Mouse (Mus musculus): ENCODE results near the gene Mast3.

Mast3 gene

DNA sequence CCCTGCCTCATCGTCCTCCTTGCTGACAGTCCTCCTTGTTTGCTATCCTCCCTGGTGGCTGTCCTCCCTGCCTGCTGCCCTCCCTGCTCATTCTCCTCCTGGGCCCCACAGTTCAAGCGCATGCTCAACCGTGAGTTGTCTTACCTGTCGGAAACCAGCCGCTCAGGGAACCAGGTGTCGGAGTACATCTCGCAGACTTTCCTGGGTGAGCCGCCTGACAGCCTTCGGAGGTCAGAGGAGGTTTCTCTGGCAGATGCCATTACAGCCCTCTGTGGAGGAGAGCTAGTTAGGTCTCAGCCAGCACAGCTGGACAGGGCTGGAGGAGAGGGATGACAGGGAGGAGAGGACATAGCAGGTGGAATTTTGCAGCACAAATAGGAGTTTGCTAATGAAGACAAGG is 58.2 kb downstream of the Mast3 start:
- DNase-seq (ENCODE audit: low spot score in 2 of 2), result no peak

DNA sequence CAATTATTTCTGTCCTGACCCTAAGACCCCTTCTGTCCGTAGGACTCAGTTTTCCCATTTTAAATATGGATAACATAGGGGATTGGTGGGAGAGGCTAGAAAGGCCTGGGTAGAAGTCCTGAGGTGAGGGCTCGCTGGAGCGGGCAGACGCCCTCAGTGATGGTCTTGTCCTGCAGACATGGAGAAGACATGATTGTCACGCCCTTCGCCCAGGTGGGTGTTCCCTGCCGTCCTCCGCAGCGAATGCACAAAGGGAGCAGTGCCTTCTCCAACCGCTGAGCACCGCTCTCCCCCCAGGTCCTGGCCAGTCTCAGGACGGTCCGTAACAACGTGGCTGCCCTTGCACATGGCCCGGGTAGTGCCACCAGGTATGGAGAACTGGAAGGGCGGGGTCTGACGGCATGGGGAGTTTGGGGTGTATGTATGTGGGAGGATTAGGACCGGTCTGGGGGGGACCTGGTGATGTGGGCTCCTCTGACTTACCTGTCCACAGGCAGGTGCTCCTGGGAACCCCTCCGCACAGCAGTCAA is 59.1 kb downstream of the Mast3 start:
- DNase-seq (ENCODE audit: low spot score in 2 of 2), result no peak

DNA sequence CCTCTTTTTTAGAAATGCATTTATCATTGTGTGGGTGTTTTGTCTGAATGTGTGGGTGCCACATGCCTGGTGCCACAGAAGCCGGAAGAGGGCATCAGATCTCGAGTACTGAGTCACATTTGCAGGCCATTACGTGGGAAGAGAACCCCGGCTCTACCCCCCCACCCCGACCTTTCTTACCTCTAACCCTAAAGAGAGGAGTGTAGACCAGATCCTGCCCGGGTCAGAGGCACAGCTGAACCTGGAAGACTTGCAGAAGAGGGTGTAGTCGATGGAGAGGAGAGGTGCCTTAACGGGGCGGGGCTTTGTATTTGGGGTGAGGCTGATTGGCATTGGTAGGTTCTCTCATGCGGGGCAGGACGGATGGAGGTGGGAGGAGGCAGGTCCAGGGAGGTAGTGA is 60.0 kb downstream of the Mast3 start:
- DNase-seq (ENCODE audit: low spot score in 2 of 2), result no peak

DNA sequence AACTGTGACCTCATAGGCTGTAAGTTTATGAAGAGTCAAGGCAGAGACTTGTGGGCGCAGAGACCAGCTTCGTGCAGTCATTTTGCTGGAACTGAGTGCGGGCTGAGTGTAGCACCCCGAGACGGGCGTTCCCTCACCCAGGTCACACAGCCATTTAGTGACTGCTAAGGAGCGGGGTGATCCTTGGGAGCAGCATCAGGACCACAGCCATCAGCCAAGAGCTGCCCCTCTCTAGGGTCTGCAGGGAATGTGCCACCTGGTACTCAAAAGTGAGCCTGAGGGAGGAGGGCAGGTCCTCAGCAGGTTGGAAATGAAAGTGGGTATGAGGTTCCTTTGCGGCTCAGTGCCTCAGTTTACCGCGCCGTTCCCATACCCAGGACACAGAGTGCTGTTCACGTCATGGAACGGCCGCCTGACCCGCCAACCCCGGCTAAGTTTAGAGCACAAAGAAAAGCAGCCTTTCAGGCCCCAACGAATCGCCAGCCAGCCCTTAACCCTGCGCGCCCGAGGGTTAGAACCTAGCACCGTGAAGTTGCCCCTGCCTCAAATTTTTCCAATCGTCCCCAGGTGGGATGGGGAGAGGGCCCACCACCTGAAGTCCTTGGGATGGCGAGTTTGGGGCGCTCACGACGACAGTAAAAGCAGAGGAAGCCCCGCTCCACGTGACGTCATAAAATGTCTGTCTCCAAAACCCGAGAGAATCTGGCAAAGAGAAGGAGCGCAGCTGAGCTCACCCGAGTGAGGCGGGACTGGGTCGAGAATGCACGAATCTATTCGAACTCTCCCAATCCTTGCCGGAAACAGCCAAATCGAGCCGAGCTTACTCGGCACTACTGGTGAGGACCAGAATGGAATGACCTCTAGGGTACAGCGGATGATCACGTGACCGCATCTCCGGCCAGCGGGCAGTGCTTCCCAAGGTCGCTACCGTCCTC is 60.9 kb downstream of the Mast3 start:
- no peak for DNase-seq (ENCODE audit: low spot score in 2 of 2)

DNA sequence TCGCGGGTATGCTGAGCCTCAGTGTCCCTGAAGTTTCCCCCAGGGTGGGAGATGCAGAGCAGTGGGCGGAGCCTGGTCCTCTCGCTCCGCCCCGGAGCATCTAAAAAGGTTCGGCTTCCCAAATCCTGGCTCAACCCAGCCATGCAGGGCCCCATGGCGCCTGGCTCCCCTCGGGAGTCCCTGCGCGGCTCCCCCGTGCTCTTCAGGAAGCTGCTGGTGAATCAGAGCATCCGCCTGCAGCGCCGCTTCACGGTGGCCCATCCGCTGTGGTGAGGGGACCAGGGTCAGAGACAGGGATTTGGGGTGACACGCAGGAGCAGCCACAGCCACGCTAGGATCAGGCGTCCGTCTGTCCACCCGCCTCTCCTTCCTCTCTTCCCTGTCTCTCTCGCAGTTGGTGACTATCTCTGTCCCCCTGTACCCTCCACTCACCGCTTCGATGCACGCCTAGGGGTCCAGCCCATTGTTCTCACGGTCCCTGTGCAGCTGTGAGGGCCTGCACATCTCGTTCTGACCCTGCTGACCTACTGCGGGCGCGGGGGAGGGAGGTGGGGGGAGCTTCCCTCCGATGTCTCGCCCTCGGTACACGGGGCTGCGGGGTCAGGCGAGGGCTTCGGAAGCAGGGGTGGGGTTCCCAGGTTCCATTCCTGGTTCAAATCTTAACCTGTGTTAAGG is 61.7 kb downstream of the Mast3 start:
- no peak for DNase-seq (ENCODE audit: low spot score in 2 of 2)

DNA sequence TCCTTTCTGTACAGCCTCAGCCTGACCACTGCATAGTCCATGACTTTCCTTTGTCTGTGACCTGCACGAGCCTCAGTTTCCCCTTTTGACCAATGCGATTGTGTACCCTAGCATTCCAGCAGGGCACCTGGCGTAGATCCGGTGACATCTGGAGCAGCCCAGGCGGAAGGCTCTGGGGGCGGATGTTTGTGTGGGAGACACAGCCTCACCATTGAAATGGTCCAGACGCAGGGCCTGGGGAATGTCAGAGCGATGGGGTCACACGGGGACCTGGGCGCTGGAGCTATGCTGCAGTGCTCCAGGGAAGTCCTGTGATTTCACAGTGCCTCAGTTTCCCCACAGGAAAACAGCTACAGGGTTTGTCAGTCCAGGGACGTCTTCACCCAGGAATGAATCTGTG is 62.7 kb downstream of the Mast3 start:
- DNase-seq (ENCODE audit: low spot score in 2 of 2), result no peak

DNA sequence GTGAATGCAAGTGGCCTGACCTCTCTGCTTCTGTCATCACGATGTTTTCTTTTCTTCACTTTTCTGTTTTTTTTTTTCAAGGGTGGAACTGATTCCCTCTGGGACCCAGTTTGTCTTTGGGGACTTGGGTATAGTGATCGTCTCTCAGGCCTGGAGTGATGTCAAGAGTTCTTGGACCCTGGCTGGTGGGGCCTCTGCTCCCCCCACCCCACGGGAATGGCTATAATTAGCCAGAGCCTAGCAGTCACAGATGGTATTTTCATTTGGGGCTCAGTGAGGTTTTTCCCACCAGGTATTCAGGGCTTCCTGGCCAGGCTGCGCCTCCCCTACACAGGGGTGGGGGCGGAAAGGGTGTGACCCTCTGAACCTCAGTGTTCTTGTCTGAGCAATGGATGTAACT is 63.2 kb downstream of the Mast3 start:
- no peak for DNase-seq (ENCODE audit: low spot score in 2 of 2)

DNA sequence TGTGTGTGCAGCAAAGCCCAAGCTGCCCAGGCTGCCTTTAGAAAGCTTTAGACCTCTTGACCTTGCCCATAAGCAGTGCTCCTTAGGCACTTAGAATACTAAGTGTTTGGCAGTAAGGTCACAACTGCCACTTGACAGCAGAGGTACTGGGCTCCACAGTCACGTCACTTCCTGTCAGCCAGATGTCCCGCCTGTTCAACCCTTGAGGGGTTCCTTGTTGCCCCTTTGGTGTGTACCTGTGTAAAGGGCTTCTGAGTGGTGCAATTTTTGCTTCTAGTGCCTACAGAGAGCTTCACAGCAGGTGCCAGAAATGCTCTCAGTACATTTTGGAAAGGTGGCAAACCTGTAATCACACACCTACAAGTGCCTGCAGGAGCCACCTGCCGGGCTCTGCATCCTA is 66.6 kb downstream of the Mast3 start:
- no peak for DNase-seq (ENCODE audit: low spot score in 2 of 2)

DNA sequence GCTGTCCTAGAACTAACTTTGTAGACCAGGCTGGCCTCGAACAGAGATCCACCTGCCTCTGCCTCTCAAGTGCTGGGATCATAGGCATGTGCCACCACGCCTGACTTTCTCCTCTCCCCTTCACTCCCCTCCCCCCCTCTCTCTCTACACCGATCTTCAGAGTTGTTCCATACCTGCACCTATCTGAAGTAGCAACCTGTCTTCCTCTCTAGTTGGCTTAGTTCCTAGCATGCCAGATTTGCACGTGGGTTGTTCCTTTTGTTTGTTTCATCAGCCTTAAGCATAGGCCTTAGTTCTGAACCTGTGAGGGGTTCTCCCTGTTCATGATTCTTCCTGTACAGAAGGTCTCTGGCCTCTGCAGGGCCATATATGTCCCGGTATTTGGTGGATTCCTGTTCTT is 67.1 kb downstream of the Mast3 start:
- no peak for DNase-seq (ENCODE audit: low spot score in 2 of 2)

DNA sequence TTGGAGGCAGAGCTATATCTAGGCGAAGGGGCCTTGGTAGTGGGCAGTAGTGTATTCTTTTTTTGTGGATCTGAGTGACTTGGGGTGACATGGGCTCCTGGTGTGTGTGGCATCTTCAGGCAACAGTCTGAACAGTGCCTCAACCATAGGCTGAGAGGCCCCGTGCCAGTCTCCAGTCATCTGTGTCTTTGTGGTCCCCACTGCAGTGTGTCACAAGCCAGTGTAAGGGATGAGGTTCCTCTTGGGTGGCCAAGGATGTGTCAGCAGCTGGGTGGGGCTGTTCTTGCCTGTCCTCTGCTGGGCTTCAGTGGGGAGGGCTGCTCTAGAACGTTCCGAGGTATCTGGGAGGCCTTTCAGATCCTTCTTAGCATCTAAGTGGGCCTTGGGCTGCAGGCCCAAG is 73.9 kb downstream of the Mast3 start:
- DNase-seq (ENCODE audit: low spot score in 2 of 2), result no peak

DNA sequence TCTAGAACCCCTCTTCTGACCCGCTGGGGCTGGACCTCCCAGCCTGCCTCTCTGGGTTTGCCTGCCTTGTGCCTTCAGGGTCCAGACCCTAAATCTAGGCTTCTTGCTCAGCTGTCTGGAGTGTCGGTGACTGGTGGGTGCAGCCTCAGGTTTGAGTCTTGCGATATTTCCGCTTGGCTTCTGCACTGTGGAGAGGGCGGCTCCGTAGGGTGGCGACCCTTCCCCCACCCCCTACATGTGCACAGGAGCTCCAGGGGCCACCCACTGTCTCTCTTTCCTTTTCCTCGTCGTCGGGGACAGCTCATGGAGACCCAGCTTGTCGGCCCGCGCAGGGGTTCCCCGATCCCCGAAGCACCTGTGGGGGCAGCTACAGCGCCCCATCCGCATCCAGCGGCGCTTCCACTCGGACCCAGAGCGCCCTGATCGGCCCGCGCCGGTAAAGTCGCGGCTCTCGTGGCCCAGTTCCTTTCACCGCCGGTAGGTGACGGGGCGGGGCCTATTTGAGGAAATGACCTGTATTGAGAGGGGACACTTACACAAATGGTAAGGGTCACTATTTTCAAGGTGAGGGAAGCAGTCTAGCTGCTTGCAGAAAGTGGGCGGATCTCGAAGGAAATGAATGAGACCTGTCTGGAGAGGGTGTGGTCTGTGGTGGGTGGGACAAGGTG is 74.9 kb downstream of the Mast3 start:
- DNase-seq (ENCODE audit: low spot score in 2 of 2), result no peak
